ENCODE assay signal across 11 mouse cellular contexts in the genomic region with DNA sequence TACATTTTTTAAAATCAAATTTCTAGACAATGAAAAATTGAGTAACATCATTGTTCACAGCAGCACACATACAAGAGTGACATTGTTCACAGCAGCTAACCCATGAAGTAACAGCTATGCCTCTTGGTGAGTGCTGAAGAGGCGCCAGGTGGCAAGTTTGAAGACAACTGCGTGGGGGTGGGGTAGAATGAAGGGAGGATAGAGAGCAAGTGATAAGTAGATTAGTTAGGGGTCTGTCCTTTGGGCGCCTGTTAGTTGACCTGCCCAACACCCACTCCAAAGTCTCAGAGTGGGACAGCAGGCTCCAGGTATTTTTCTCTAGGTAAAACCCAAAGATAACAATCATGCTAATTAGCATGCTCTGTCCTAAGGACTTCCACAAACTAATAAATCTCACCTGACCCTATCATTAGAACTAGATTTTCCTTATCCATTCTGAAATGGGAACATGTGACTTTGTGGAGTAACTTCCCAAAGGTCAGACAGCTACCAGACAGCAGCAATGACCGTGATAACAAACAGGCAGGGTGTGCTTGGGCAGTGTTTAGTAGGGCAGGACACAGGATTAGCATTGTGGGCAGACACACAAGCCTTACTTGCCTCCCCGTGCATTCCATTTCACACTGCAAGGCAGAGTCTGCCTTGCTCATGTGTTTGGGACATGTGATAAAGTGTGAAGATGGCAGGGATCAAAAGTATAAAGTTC.
"Had no signal": no experiment of that assay in that cellular context is flagged by ENCODE, and none has a peak within 500 bp of the region (broad histone marks: within the 10 kb centered on the region; RNA-seq: fewer than 3 reads in every experiment).

No protein-coding gene starts in this region.

- H3K36me3 ChIP-seq: limb, embryonic 15.5 days; midbrain, embryonic 13.5 days; neural tube, embryonic 15.5 days had no signal

- H3K27me3 ChIP-seq: limb, embryonic 15.5 days; midbrain, embryonic 13.5 days; neural tube, embryonic 15.5 days had no signal

- DNase-seq: kidney, adult 8-10 months; kidney, postnatal 25 days; layer of hippocampus, postnatal 36 days; lung, adult 18-20 months; lung, postnatal 36 days; right cerebral cortex, postnatal 4 days; spleen, adult 18-20 months had no signal

- H3K4me2 ChIP-seq: limb, embryonic 15.5 days; midbrain, embryonic 13.5 days; neural tube, embryonic 15.5 days had no signal

- H3K27ac ChIP-seq: liver, embryonic 14.5 days; midbrain, embryonic 13.5 days; neural tube, embryonic 15.5 days had no signal

- H3K4me3 ChIP-seq: limb, embryonic 15.5 days; midbrain, embryonic 13.5 days; neural tube, embryonic 15.5 days had no signal

- H3K9ac ChIP-seq: limb, embryonic 15.5 days; liver, embryonic 14.5 days; midbrain, embryonic 13.5 days; neural tube, embryonic 15.5 days had no signal

- H3K4me1 ChIP-seq: limb, embryonic 15.5 days; midbrain, embryonic 13.5 days; neural tube, embryonic 15.5 days had no signal

- H3K9me3 ChIP-seq: limb, embryonic 15.5 days; midbrain, embryonic 13.5 days; neural tube, embryonic 15.5 days had no signal
